Mouse (Mus musculus) testis, adult 2 months (tissue): ENCODE data around the gene Ssbp4.

Experiments
- CTCF ChIP-seq: fragments of 200-500 bp; IDR thresholded peaks from 2 replicates; pipeline ENCODE4 v1.5.1; 2012; ENCODE audit warnings: low read depth, mild to moderate bottlenecking, inconsistent platforms, low read length, moderate library complexity; ENCODE audit not compliant: control insufficient read depth, insufficient read depth, insufficient replicate concordance
- POLR2A ChIP-seq: fragments of 200-500 bp; IDR thresholded peaks from 2 replicates; pipeline ENCODE4 v1.6.1; 2012; ENCODE audit warnings: low read depth, mild to moderate bottlenecking, inconsistent platforms, low read length, moderate library complexity; ENCODE audit not compliant: control insufficient read depth

DNA sequence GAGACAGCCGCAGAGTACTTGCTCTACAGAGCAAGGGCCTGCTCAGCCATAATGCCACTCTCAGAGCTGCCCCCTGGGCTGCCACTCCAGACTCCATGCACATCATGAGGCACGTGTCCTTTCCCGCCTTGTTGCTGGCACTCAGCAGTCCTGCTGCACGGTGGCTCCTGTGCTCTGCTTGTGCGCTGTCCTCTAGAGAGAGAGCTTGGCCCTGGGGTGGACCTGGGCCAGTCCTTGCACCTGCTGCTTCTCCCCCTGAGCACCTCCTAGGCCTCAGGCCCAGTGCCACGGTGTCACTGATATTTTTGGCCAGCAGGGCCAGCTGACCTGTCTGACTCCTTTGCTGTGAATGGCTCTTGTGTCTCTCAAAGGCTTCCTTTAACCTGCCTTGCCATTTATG, 37.7 kb downstream of the Ssbp4 start:
- no peak for TF ChIP-seq CTCF
- no peak for TF ChIP-seq POLR2A
